Mouse (Mus musculus): ENCODE data around the gene Nsd2.
A peak's percentile ranks its signal among the peaks of the same experiment; 100 is the strongest.

The Nsd2 gene

GRCm38 (mm10) chr5:33819876-33820732 is at the start of gene Nsd2:
TSS of gene Nsd2 (plus strand) at chr5:33820725.
- DNase-seq (ENCODE audit: extremely low spot score), result peak; percentile 84

GRCm38 (mm10) chr5:33777195-33777594 is 43.3 kb upstream of the Nsd2 start:
- DNase-seq (ENCODE audit: extremely low spot score), result no peak

GRCm38 (mm10) chr5:33781964-33782344 is 38.6 kb upstream of the Nsd2 start:
- no peak for DNase-seq (ENCODE audit: extremely low spot score)

GRCm38 (mm10) chr5:33782345-33782998 is 38.1 kb upstream of the Nsd2 start, which contains the start of gene Letm1:
TSS of gene Letm1 (minus strand) at chr5:33782817.
- DNase-seq (ENCODE audit: extremely low spot score), result peak; percentile 93

- DNase-seq (ENCODE audit: extremely low spot score), result no peak
Measured at GRCm38 (mm10) chr5:33782999-33783390, 37.5 kb upstream of the Nsd2 start.

- DNase-seq (ENCODE audit: extremely low spot score), result no peak
Measured at GRCm38 (mm10) chr5:33791912-33792643, 28.4 kb upstream of the Nsd2 start.

- DNase-seq (ENCODE audit: extremely low spot score), result no peak
Measured at GRCm38 (mm10) chr5:33803337-33803736, 17.2 kb upstream of the Nsd2 start.

GRCm38 (mm10) chr5:33811519-33811918 is 9.0 kb upstream of the Nsd2 start:
- no peak for DNase-seq (ENCODE audit: extremely low spot score)

GRCm38 (mm10) chr5:33816008-33816725 is 4.4 kb upstream of the Nsd2 start:
- DNase-seq (ENCODE audit: extremely low spot score), result no peak

- DNase-seq (ENCODE audit: extremely low spot score), result peak; percentile 60
Measured at GRCm38 (mm10) chr5:33818104-33818503, 2.4 kb upstream of the Nsd2 start.

- DNase-seq (ENCODE audit: extremely low spot score), result peak; percentile 31
Measured at GRCm38 (mm10) chr5:33819141-33819875, 1.2 kb upstream of the Nsd2 start.

GRCm38 (mm10) chr5:33820733-33821621 is 452 bp downstream of the Nsd2 start:
- DNase-seq (ENCODE audit: extremely low spot score), result peak; percentile 75

- DNase-seq (ENCODE audit: extremely low spot score), result no peak
Measured at GRCm38 (mm10) chr5:33821901-33822427, 1.4 kb downstream of the Nsd2 start.

- DNase-seq (ENCODE audit: extremely low spot score), result no peak
Measured at GRCm38 (mm10) chr5:33822456-33822855, 1.9 kb downstream of the Nsd2 start.

GRCm38 (mm10) chr5:33826001-33826400 is 5.5 kb downstream of the Nsd2 start:
- DNase-seq (ENCODE audit: extremely low spot score), result no peak

- no peak for DNase-seq (ENCODE audit: extremely low spot score)
Measured at GRCm38 (mm10) chr5:33828107-33828506, 7.6 kb downstream of the Nsd2 start.

GRCm38 (mm10) chr5:33829958-33830357 is 9.4 kb downstream of the Nsd2 start:
- DNase-seq (ENCODE audit: extremely low spot score), result no peak

- DNase-seq (ENCODE audit: extremely low spot score), result no peak
Measured at GRCm38 (mm10) chr5:33830832-33831231, 10.3 kb downstream of the Nsd2 start.

- DNase-seq (ENCODE audit: extremely low spot score), result no peak
Measured at GRCm38 (mm10) chr5:33841331-33841730, 20.8 kb downstream of the Nsd2 start.

- DNase-seq (ENCODE audit: extremely low spot score), result no peak
Measured at GRCm38 (mm10) chr5:33842549-33842948, 22.0 kb downstream of the Nsd2 start.

Data from embryo, embryonic 9.5 days (tissue).